Mouse (Mus musculus) heart, postnatal 10 days (tissue): ENCODE results near the gene Gm19426. TPM values are rescaled to one million over a fixed set of nuclear protein-coding genes. Genes with fewer than 3 reads are reported as not detected.
A peak's percentile ranks its signal among the peaks of the same experiment; 100 is the strongest.

ENCODE experiments used
- DNase-seq, 2 experiments: peaks; one replicate each; pipeline ENCODE4 v3.0.0; 2021
- intact Hi-C: fragments of 180-260 bp; cut with DNase I; formaldehyde crosslinking; loops from one replicate; pipeline ENCODE4 v1.15.1; 2025
- total RNA-seq, 2 experiments: library from RNA; stranded (reverse); gene quantifications; 2 replicates each; pipeline ENCODE4 v1.2.3; 2021

Gm19426 gene
- total RNA-seq, 2 experiments from 2014 or later: 3.1 to 3.9 TPM

GRCm38 (mm10) chr2:84727172-84727858, 16.1 kb downstream of the Gm19426 start, which contains the start of gene Clp1:
Gene Clp1, minus strand, starts transcription at chr2:84727350.
- peak; percentile 98 for DNase-seq

GRCm38 (mm10) chr2:84726716-84727115, 16.7 kb downstream of the Gm19426 start:
- intact Hi-C loops: no loop called here
- peak in 1 of 2 experiments; percentile 14 for DNase-seq

More at GRCm38 (mm10) chr2:84727172-84727858, 16.1 kb downstream of the Gm19426 start, which contains the start of gene Clp1:
- intact Hi-C loops: no loop called here

GRCm38 (mm10) chr2:84725770-84726169, 17.7 kb downstream of the Gm19426 start:
- intact Hi-C loops: no loop called here

GRCm38 (mm10) chr2:84723856-84724255, 19.6 kb downstream of the Gm19426 start:
- no peak for DNase-seq
- intact Hi-C loops: no loop called here

More at GRCm38 (mm10) chr2:84725770-84726169, 17.7 kb downstream of the Gm19426 start:
- DNase-seq: no peak

- DNase-seq: no peak
- intact Hi-C loops: no loop called here
Measured at GRCm38 (mm10) chr2:84721182-84721581, 22.3 kb downstream of the Gm19426 start.

- DNase-seq: no peak
- intact Hi-C loops: no loop called here
Measured at GRCm38 (mm10) chr2:84720718-84721117, 22.7 kb downstream of the Gm19426 start.

- peak in 1 of 2 experiments; percentile 37 for DNase-seq
- intact Hi-C loops: loop anchor here (5.0 kb wide), 1 partner anchor 240 kb away; the partner anchor contains the start of gene Tfpi
Measured at GRCm38 (mm10) chr2:84717357-84717756, 26.1 kb downstream of the Gm19426 start.

GRCm38 (mm10) chr2:84716423-84717355, 26.8 kb downstream of the Gm19426 start:
- intact Hi-C loops: loop anchor here (5.0 kb wide), 1 partner anchor 239 kb away; the partner anchor contains the start of gene Tfpi

GRCm38 (mm10) chr2:84715562-84716361, 27.7 kb downstream of the Gm19426 start:
- intact Hi-C loops: loop anchor here (1.0 to 5.0 kb wide), 2 partner anchors 28 to 238 kb away; partner anchors contain the start of genes Gm19426 and Tfpi
- peak in 1 of 2 experiments; percentile 78 for DNase-seq

More at GRCm38 (mm10) chr2:84716423-84717355, 26.8 kb downstream of the Gm19426 start:
- DNase-seq: peak; percentile 29 to 30

GRCm38 (mm10) chr2:84714811-84715561, 28.5 kb downstream of the Gm19426 start, which contains the start of gene Zdhhc5:
Gene Zdhhc5, minus strand, starts transcription at chr2:84715180.
- DNase-seq: peak; percentile 99
- intact Hi-C loops: loop anchor here (1.0 to 5.0 kb wide), 3 partner anchors 28 to 238 kb away; partner anchors contain the start of genes Gm19426, Gm28635, Med19 and Tfpi

GRCm38 (mm10) chr2:84714422-84714810, 29.0 kb downstream of the Gm19426 start:
- DNase-seq: no peak
- intact Hi-C loops: loop anchor here (5.0 kb wide), 1 partner anchor 37 kb away; the partner anchor contains the start of genes Gm28635, Med19 and Tmx2

- intact Hi-C loops: loop anchor here (5.0 kb wide), 1 partner anchor 35 kb away; the partner anchor contains the start of genes Gm28635, Med19 and Tmx2
Measured at GRCm38 (mm10) chr2:84711898-84712297, 31.6 kb downstream of the Gm19426 start.

GRCm38 (mm10) chr2:84707523-84707922, 35.9 kb downstream of the Gm19426 start:
- DNase-seq: no peak
- intact Hi-C loops: no loop called here

More at GRCm38 (mm10) chr2:84711898-84712297, 31.6 kb downstream of the Gm19426 start:
- no peak for DNase-seq

- intact Hi-C loops: no loop called here
- DNase-seq: no peak
Measured at GRCm38 (mm10) chr2:84705295-84705694, 38.2 kb downstream of the Gm19426 start.

GRCm38 (mm10) chr2:84704329-84704728, 39.1 kb downstream of the Gm19426 start:
- no peak for DNase-seq
- intact Hi-C loops: no loop called here

- no peak for DNase-seq
- intact Hi-C loops: no loop called here
Measured at GRCm38 (mm10) chr2:84703497-84703896, 40.0 kb downstream of the Gm19426 start.

- intact Hi-C loops: no loop called here
- no peak for DNase-seq
Measured at GRCm38 (mm10) chr2:84695007-84695695, 48.3 kb downstream of the Gm19426 start.
